Mouse (Mus musculus): ENCODE data around the gene Gm20715. TPM values are rescaled to one million over a fixed set of nuclear protein-coding genes. Genes with fewer than 3 reads are reported as not detected.

The Gm20715 gene
- polyA plus RNA-seq, 1 experiment from 2014 or later, result not detected

GRCm38 (mm10) chr7:6383044-6383455 is 27.0 kb upstream of the Gm20715 start, which contains the start of gene Zfp28:
Gene Zfp28, plus strand, starts transcription at chr7:6383295.
- H3K36me3 ChIP-seq, result peaks cover 9% of the 10 kb centered on the region; the same call in 1 of the 2 replicates
- no peaks in the 10 kb centered on the region for H3K9me3 ChIP-seq (replicated peaks)
- peak within 1 kb of the TSS; percentile 84 for H3K4me2 ChIP-seq (replicated peaks)
- H3K4me3 ChIP-seq, result peak within 1 kb of the TSS; percentile 69
- peak; percentile 97 for ATAC-seq (ENCODE audit: low FRiP score)
- peak within 1 kb of the TSS; percentile 67; the same call in 1 of the 2 replicates for H3K27ac ChIP-seq
- H3K27me3 ChIP-seq, result no peaks in the 10 kb centered on the region
- WGBS, result under 1% methylated on average over 28 of the region's 28 CpGs
- H3K4me1 ChIP-seq, result peaks cover 14% of the 10 kb centered on the region
- peak within 1 kb of the TSS; percentile 78 for H3K9ac ChIP-seq

DNA sequence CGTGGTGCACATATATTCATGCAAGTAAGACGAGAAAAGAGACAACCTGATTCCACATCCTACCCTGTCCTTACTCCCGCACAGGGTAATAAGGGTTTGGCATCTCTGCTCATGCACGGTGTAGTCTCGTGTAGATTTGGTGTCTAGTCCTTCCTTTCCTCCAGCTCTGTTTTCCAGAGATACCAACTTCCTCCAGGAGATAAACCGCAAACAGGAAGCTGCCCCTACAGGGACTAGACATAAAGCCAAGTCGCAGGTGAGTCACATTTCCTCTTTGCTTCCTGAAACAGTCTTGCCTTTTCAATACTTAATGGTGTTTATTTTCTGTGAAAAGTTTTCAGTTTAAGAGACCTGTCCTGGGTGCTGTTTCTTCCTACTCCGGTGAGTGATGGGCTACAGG is 26.1 kb upstream of the Gm20715 start:
- 82% methylated on average over 8 of the region's 8 CpGs for WGBS
- Histone ChIP-seq H3K27ac (no peak overlapping the region), H3K9me3 (replicated peaks) (no peaks in the 10 kb centered on the region)

DNA sequence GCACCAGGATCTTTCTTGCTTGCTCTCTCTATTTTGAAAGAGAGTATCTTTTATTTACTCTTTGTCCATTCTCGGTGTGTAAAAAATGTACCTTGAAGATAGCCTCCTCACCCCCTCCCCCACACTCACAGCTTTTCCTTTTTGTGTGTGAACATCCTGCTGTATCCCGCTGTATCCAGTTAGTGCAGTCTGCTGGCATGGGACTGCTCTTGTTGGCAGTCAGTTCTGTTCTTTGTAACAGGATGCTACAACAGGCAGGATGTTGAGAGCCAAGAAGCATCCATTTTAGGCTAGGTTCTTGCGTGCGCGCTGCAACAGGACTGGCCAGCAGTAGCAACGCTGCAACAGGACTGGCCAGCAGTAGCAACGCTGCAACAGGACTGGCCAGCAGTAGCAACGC is 23.1 kb upstream of the Gm20715 start:
- Histone ChIP-seq H3K27ac (no peak overlapping the region), H3K9ac (no peak overlapping the region), H3K36me3 (peaks cover 36% of the 10 kb centered on the region), H3K9me3 (replicated peaks) (no peaks in the 10 kb centered on the region), H3K27me3 (no peaks in the 10 kb centered on the region), H3K4me1 (peaks cover 14% of the 10 kb centered on the region), H3K4me3 (no peak overlapping the region), H3K4me2 (replicated peaks) (no peak overlapping the region)
- no peak for ATAC-seq (ENCODE audit: low FRiP score)
- 92% methylated on average over 8 of the region's 8 CpGs for WGBS

More for the DNA sequence above, 26.1 kb upstream of the Gm20715 start:
- Histone ChIP-seq H3K9ac (peak overlapping the region; percentile 78; the same call in 1 of the 2 replicates), H3K4me2 (replicated peaks) (peak overlapping the region; percentile 84), H3K27me3 (no peaks in the 10 kb centered on the region), H3K4me1 (peaks cover 14% of the 10 kb centered on the region), H3K36me3 (peaks cover 6% of the 10 kb centered on the region; the same call in 1 of the 2 replicates), H3K4me3 (peak overlapping the region; percentile 69)
- ATAC-seq (ENCODE audit: low FRiP score), result peak; percentile 17; the same call in 1 of the 2 replicates

DNA sequence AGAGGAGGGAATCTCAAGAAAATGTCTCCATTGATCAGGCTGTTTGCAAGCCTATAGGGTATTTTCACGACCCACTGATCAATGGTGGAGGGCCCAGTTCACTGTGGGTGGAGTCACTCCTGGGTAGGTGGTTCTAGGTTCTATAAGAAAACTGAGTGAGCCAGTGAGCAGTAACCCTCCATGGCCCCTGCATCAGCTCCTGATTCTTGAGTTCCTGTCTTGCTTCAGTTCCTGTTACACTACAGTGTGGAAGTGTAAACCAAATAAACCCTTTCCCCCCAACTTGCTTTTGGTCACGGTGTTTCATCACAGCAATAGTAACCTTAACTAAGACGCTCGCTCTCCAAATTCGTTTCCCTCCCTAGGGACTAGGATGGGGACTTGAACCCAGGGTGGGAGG is 21.1 kb upstream of the Gm20715 start:
- peaks cover 5% of the 10 kb centered on the region for H3K4me1 ChIP-seq
- no peaks in the 10 kb centered on the region for H3K27me3 ChIP-seq
- H3K27ac ChIP-seq, result no peak overlapping the region
- H3K9me3 ChIP-seq (replicated peaks), result no peaks in the 10 kb centered on the region
- H3K36me3 ChIP-seq, result peaks cover 55% of the 10 kb centered on the region
- no peak overlapping the region for H3K4me3 ChIP-seq
- ATAC-seq (ENCODE audit: low FRiP score), result no peak
- WGBS, result 86% methylated on average over 5 of the region's 5 CpGs
- H3K4me2 ChIP-seq (replicated peaks), result no peak overlapping the region
- no peak overlapping the region for H3K9ac ChIP-seq

GRCm38 (mm10) chr7:6389449-6389848 is 20.6 kb upstream of the Gm20715 start:
- Histone ChIP-seq H3K36me3 (peaks cover 60% of the 10 kb centered on the region), H3K9ac (no peak overlapping the region), H3K4me3 (no peak overlapping the region), H3K27me3 (no peaks in the 10 kb centered on the region), H3K27ac (no peak overlapping the region), H3K9me3 (replicated peaks) (no peaks in the 10 kb centered on the region), H3K4me2 (replicated peaks) (no peak overlapping the region), H3K4me1 (peaks cover 2% of the 10 kb centered on the region; the same call in 1 of the 2 replicates)
- no peak for ATAC-seq (ENCODE audit: low FRiP score)
- WGBS, result 65% methylated on average over 5 of the region's 5 CpGs

GRCm38 (mm10) chr7:6397996-6398975 is 11.8 kb upstream of the Gm20715 start, which contains the start of gene Smim17:
Gene Smim17, plus strand, starts transcription at chr7:6398715.
- H3K9me3 ChIP-seq (replicated peaks), result no peaks in the 10 kb centered on the region
- H3K27ac ChIP-seq, result no peak within 1 kb of the TSS
- 27% methylated on average over 25 of the region's 25 CpGs for WGBS
- H3K4me2 ChIP-seq (replicated peaks), result peak within 1 kb of the TSS; percentile 73
- H3K4me1 ChIP-seq, result peaks cover 6% of the 10 kb centered on the region; the same call in 1 of the 2 replicates
- peak within 1 kb of the TSS; percentile 47 for H3K4me3 ChIP-seq
- peak; percentile 90 for ATAC-seq (ENCODE audit: low FRiP score)
- peak within 1 kb of the TSS; percentile 54 for H3K9ac ChIP-seq
- H3K27me3 ChIP-seq, result no peaks in the 10 kb centered on the region
- H3K36me3 ChIP-seq, result peaks cover 28% of the 10 kb centered on the region

- H3K27me3 ChIP-seq, result 0 out of 2 replicates have a peak, but pooled peaks cover 4% of the 10 kb centered on the region
- H3K27ac ChIP-seq, result no peak overlapping the region
- H3K4me3 ChIP-seq, result peak overlapping the region; percentile 28
- H3K9ac ChIP-seq, result peak overlapping the region; percentile 38; the same call in 1 of the 2 replicates
- H3K4me1 ChIP-seq, result peaks cover 2% of the 10 kb centered on the region; the same call in 1 of the 2 replicates
- H3K4me2 ChIP-seq (replicated peaks), result peak overlapping the region; percentile 53
- 8% methylated on average over 19 of the region's 22 CpGs for WGBS
- H3K9me3 ChIP-seq (replicated peaks), result no peaks in the 10 kb centered on the region
- no peaks in the 10 kb centered on the region for H3K36me3 ChIP-seq
- peak; percentile 80 for ATAC-seq (ENCODE audit: low FRiP score)
These were observed 4.8 kb downstream of the Gm20715 start for GRCm38 (mm10) chr7:6414626-6415441.

DNA sequence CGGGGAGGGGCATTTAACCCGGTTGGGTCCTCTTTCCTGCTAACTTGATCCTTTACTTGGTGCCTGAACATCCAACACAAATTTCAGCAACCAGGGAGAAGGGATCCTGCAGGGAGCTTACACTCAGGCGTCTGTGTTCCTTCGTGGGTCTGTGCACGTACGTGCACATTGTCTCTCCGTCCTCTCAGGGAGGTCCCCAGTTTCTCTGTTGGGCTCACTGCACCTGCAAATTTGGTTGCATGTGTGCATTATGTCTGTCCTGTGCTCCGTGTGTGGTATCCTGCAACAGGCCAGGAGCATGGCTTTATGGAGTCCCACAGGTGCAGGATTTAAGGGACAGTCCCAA is 5.3 kb downstream of the Gm20715 start:
- Histone ChIP-seq H3K36me3 (no peaks in the 10 kb centered on the region), H3K4me1 (peaks cover 2% of the 10 kb centered on the region; the same call in 1 of the 2 replicates), H3K9me3 (replicated peaks) (no peaks in the 10 kb centered on the region), H3K27ac (no peak overlapping the region), H3K9ac (no peak overlapping the region), H3K4me2 (replicated peaks) (peak overlapping the region; percentile 53), H3K27me3 (0 out of 2 replicates have a peak, but pooled peaks cover 4% of the 10 kb centered on the region), H3K4me3 (peak overlapping the region; percentile 28)
- ATAC-seq (ENCODE audit: low FRiP score), result 0 out of 2 replicates have a peak, but pooled peaks have one; percentile 47
- WGBS, result 14% methylated on average over 8 of the region's 8 CpGs

GRCm38 (mm10) chr7:6419894-6420293 is 9.8 kb downstream of the Gm20715 start:
- Histone ChIP-seq H3K9me3 (replicated peaks) (no peaks in the 10 kb centered on the region), H3K36me3 (no peaks in the 10 kb centered on the region), H3K27me3 (no peaks in the 10 kb centered on the region), H3K4me1 (peaks cover 2% of the 10 kb centered on the region; the same call in 1 of the 2 replicates), H3K4me3 (no peak overlapping the region), H3K27ac (no peak overlapping the region), H3K9ac (no peak overlapping the region), H3K4me2 (replicated peaks) (no peak overlapping the region)
- WGBS, result 83% methylated on average over 6 of the region's 6 CpGs
- no peak for ATAC-seq (ENCODE audit: low FRiP score)

DNA sequence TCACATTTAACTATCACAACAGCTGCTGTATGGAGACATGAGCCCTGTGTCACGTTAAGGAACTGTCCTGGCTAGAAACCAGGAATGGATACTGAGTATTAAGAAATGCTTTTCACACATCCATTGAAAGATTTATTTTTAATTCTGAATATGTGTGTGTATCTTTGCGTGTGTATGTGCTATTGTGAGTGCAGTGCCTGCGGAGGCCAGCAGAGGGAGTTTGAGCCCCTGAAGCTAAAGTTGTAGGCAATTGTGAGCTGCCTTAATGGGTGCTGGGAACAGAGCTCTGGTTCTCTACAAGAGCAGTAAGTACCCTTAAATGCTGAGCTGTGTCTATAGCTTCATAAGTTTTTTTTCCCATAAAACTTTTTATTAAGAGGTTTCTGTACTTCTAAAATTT is 19.3 kb downstream of the Gm20715 start:
- H3K4me1 ChIP-seq, result 0 out of 2 replicates have a peak, but pooled peaks cover 3% of the 10 kb centered on the region
- no peak overlapping the region for H3K4me3 ChIP-seq
- H3K36me3 ChIP-seq, result no peaks in the 10 kb centered on the region
- H3K27me3 ChIP-seq, result no peaks in the 10 kb centered on the region
- H3K4me2 ChIP-seq (replicated peaks), result no peak overlapping the region
- H3K9me3 ChIP-seq (replicated peaks), result peaks cover 5% of the 10 kb centered on the region; the same call in 1 of the 2 replicates
- H3K27ac ChIP-seq, result no peak overlapping the region
- ATAC-seq (ENCODE audit: low FRiP score), result no peak
- WGBS, result 91% methylated on average over 3 of the region's 3 CpGs
- H3K9ac ChIP-seq, result no peak overlapping the region

DNA sequence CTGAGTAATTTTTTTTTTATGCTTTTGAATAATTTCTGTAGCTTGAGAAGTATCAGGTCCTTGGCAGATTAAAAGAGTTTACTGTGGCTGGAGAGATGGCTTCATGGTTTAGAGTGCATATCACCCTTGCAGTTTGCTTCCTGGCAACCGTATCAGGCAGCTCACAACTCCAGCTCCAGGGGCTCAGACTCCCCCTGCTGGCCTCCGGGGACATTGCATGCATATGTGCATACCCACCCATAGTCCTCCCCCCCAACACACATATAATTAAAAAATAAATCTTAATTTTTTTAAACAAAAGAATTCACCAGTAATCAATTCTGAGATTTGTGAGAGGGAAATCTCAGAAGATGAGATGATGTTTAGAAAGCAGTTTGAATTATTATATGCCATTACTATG is 20.3 kb downstream of the Gm20715 start:
- no peaks in the 10 kb centered on the region for H3K36me3 ChIP-seq
- H3K27ac ChIP-seq, result no peak overlapping the region
- ATAC-seq (ENCODE audit: low FRiP score), result no peak

More for the DNA sequence above, 20.3 kb downstream of the Gm20715 start:
- no peaks in the 10 kb centered on the region for H3K27me3 ChIP-seq
- 40% methylated on average over 2 of the region's 2 CpGs for WGBS
- H3K4me1 ChIP-seq, result peaks cover 8% of the 10 kb centered on the region; the same call in 1 of the 2 replicates
- no peak overlapping the region for H3K4me3 ChIP-seq
- H3K4me2 ChIP-seq (replicated peaks), result no peak overlapping the region
- H3K9me3 ChIP-seq (replicated peaks), result peaks cover 5% of the 10 kb centered on the region; the same call in 1 of the 2 replicates
- H3K9ac ChIP-seq, result no peak overlapping the region
